In genomic region chr6:91643011-91643410, GRCm38 (mm10) we compare ENCODE assay signal across 13 mouse cellular contexts. TPM values are rescaled to one million over a fixed set of nuclear protein-coding genes. Genes with fewer than 3 reads are reported as not detected.
DNase-seq lines count a peak whose midpoint lies in the region.
"Had no signal": no experiment of that assay in that cellular context is flagged by ENCODE, and none has a peak within 500 bp of the region (broad histone marks: within the 10 kb centered on the region; RNA-seq: fewer than 3 reads in every experiment).

No protein-coding gene starts in this region.

- DNase-seq in urinary bladder, postnatal 14 days (ENCODE audit: low spot score): peak; percentile 54
- DNase-seq in urinary bladder, postnatal 25 days (ENCODE audit: low spot score): no peak
- DNase-seq in NIH3T3 (ENCODE audit: low read depth): peak; percentile 75
- DNase-seq in induced T-regulatory cell, adult 2 months (ENCODE audit: low read depth): peak; percentile 9
- DNase-seq in spleen, postnatal 14 days (ENCODE audit: low spot score in 2 of 2): no peak
- no peak for DNase-seq in layer of hippocampus, postnatal 10 days (ENCODE audit: low spot score in 2 of 2)
- DNase-seq in gastrocnemius, postnatal 10 days: no peak
- DNase-seq: adrenal gland, adult 8-10 months; adrenal gland, postnatal 36 days; cerebellum, adult 2 months; cerebellum, postnatal 14 days; heart, adult 18-20 months; heart, postnatal 14 days had no signal

RNA-seq across cellular contexts. Expression of gene Slc6a6, which starts 40.8 kb away (rescaled TPM):
- 100 to 1,000 TPM; 177 to 193 TPM for total RNA-seq in layer of hippocampus, postnatal 10 days (2021)
- total RNA-seq in gastrocnemius, postnatal 10 days (2021): 10 to 100 TPM; 43.1 to 64.5 TPM

Comparison
In these comparisons a context has a peak if more than half of its experiments do, and no peak if none do; other contexts are left out.
1. DNase-seq: peak in urinary bladder, postnatal 14 days (single experiment), NIH3T3 (single experiment) and induced T-regulatory cell, adult 2 months (single experiment); none in urinary bladder, postnatal 25 days (single experiment), spleen, postnatal 14 days (0 of 2), layer of hippocampus, postnatal 10 days (0 of 2) and gastrocnemius, postnatal 10 days (single experiment).